In the genomic region with DNA sequence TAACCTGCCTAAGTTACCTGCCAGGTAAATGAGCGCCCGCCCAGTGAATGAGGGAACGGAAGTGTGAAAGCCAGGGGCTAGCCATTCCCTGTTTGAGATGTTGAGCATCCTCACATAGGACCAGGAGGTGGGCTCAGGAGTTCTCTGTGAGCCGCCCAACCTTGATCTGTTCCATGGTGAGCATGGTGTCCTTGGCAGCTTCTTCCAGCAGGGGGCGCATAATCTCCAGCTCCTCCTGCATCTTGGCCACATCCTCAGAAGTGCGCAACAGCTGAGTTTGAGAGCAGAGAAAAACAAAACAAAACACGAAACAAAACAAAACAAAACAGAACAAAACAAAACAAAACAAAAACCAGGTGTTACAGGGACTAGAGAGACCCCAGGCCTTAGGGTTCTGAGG, we compare ENCODE assay signal across 8 mouse cellular contexts. TPM values are rescaled to one million over a fixed set of nuclear protein-coding genes. Genes with fewer than 3 reads are reported as not detected.
DNase-seq lines count a peak whose midpoint lies in the region; ATAC-seq and TF ChIP-seq lines count a peak whose summit lies in the region.

No protein-coding gene starts in this region.

- peaks cover 15% of the 10 kb centered on the region for H3K4me1 ChIP-seq in liver, embryonic 12.5 days
- peaks cover 19% of the 10 kb centered on the region for H3K4me1 ChIP-seq in forebrain, embryonic 14.5 days (ENCODE audit: control insufficient read depth, insufficient read depth, low read length)
- no peaks in the 10 kb centered on the region for H3K4me1 ChIP-seq in liver, adult 2 months (ENCODE audit: control insufficient read depth, insufficient read depth, low read length)

- peak; percentile 96 for TF ChIP-seq CTCF in liver, adult 2 months (IDR thresholded peaks at IDR 0.05; ENCODE audit: low read depth, low read length)

- no peak overlapping the region for H3K27ac ChIP-seq in liver, embryonic 12.5 days
- H3K27ac ChIP-seq in forebrain, embryonic 14.5 days (ENCODE audit: low read depth, low read length): no peak overlapping the region
- no peak overlapping the region for H3K27ac ChIP-seq in liver, adult 2 months (replicated peaks; ENCODE audit: insufficient read depth, low read depth, low read length)

- H3K4me2 ChIP-seq in liver, embryonic 12.5 days: no peak overlapping the region
- H3K4me2 ChIP-seq in forebrain, embryonic 14.5 days (ENCODE audit: low read length): no peak overlapping the region

- H3K36me3 ChIP-seq in liver, embryonic 12.5 days: no peaks in the 10 kb centered on the region
- H3K36me3 ChIP-seq in forebrain, embryonic 14.5 days (ENCODE audit: control insufficient read depth, insufficient read depth, low read length): no peaks in the 10 kb centered on the region
- H3K36me3 ChIP-seq in liver, adult 2 months (ENCODE audit: control insufficient read depth, insufficient read depth, low read length): no peaks in the 10 kb centered on the region

- no peak overlapping the region for H3K4me3 ChIP-seq in liver, embryonic 12.5 days
- no peak overlapping the region for H3K4me3 ChIP-seq in forebrain, embryonic 14.5 days (ENCODE audit: low read depth, low read length)
- no peak overlapping the region for H3K4me3 ChIP-seq in liver, adult 2 months (ENCODE audit: insufficient read depth, low read depth, low read length)

- H3K9me3 ChIP-seq in liver, embryonic 12.5 days (replicated peaks): no peaks in the 10 kb centered on the region
- no peaks in the 10 kb centered on the region for H3K9me3 ChIP-seq in forebrain, embryonic 14.5 days (replicated peaks; ENCODE audit: control insufficient read depth, low read length)

- H3K79me2 ChIP-seq in liver, adult 2 months (ENCODE audit: control insufficient read depth, insufficient read depth, low read length): no peaks in the 10 kb centered on the region

- TF ChIP-seq POLR2A in liver, adult 2 months (IDR thresholded peaks at IDR 0.05; ENCODE audit: extremely low read depth, insufficient read depth, low read length): no peak

- ATAC-seq in liver, embryonic 12.5 days: no peak
- peak; percentile 38; the same call in 1 of the 2 replicates for ATAC-seq in forebrain, embryonic 14.5 days

- WGBS in liver, embryonic 12.5 days (ENCODE audit: insufficient replicate concordance): 18% methylated on average over 7 of the region's 7 CpGs
- WGBS in forebrain, embryonic 14.5 days: 26% methylated on average over 7 of the region's 7 CpGs
- WGBS in liver, adult 2 months: 31% methylated on average over 7 of the region's 7 CpGs

- no peak overlapping the region for H3K9ac ChIP-seq in liver, embryonic 12.5 days
- H3K9ac ChIP-seq in forebrain, embryonic 14.5 days (ENCODE audit: low read length): no peak overlapping the region
- no peak overlapping the region for H3K9ac ChIP-seq in liver, adult 2 months (ENCODE audit: low read depth, low read length)

- peaks cover 40% of the 10 kb centered on the region for H3K27me3 ChIP-seq in liver, embryonic 12.5 days (replicated peaks)
- no peaks in the 10 kb centered on the region for H3K27me3 ChIP-seq in forebrain, embryonic 14.5 days (replicated peaks; ENCODE audit: control insufficient read depth, insufficient read depth, low read length)
- H3K27me3 ChIP-seq in liver, adult 2 months (ENCODE audit: control insufficient read depth, insufficient read depth, low read length): no peaks in the 10 kb centered on the region

- DNase-seq in liver: peak; percentile 79
- peak; percentile 74 for DNase-seq in c-Kit-positive CD71-negative TER-119-negative erythroid progenitor cells, embryonic 14.5 days (ENCODE audit: low read depth)
- peak; percentile 75 for DNase-seq in forebrain, embryonic 14.5 days (ENCODE audit: low spot score)
- peak; percentile 42 to 82 for DNase-seq in kidney, adult 8-10 months
- peak; percentile 33 for DNase-seq in liver, adult 2 months (ENCODE audit: extremely low read depth, low read depth, low spot score)
- peak; percentile 26 for DNase-seq in ovary, adult 18-20 months (ENCODE audit: low spot score)
- peak; percentile 25 to 31 for DNase-seq in thymus, adult 18-20 months

RNA-seq across cellular contexts. Expression of a gene that starts 20.9 kb away (rescaled TPM):
- 53.8 and 54.4 TPM in 2 replicates for polyA plus RNA-seq in liver, embryonic 12.5 days (2016; fragmentation: Nextera tagmentation; extraction: Ambion mirVana)
- polyA plus RNA-seq in forebrain, embryonic 14.5 days (2014; fragmentation: Nextera tagmentation; extraction: Ambion mirVana): 93.9 and 105 TPM in 2 replicates
- total RNA-seq in liver, adult 2 months (2014; rRNA removed): 16.1 and 16.4 TPM in 2 replicates
- polyA plus RNA-seq in liver, adult 2 months (2012; rRNA removed): 24.5 and 26.7 TPM in 2 replicates

RNA-seq across cellular contexts. Expression of a gene that starts 21.0 kb away (rescaled TPM):
- polyA plus RNA-seq in liver, embryonic 12.5 days (2016; fragmentation: Nextera tagmentation; extraction: Ambion mirVana): 9.9 and 10.0 TPM in 2 replicates
- polyA plus RNA-seq in forebrain, embryonic 14.5 days (2014; fragmentation: Nextera tagmentation; extraction: Ambion mirVana): 11.6 and 13.2 TPM in 2 replicates
- total RNA-seq in liver, adult 2 months (2014; rRNA removed): 6.9 and 9.0 TPM in 2 replicates
- 4.4 and 4.5 TPM in 2 replicates for polyA plus RNA-seq in liver, adult 2 months (2012; rRNA removed)

RNA-seq across cellular contexts. Expression of a gene that starts 51.5 kb away (rescaled TPM):
- polyA plus RNA-seq in liver, embryonic 12.5 days (2016; fragmentation: Nextera tagmentation; extraction: Ambion mirVana): 0.48 and 0.57 TPM in 2 replicates
- 3.8 and 4.2 TPM in 2 replicates for polyA plus RNA-seq in forebrain, embryonic 14.5 days (2014; fragmentation: Nextera tagmentation; extraction: Ambion mirVana)
- under 0.01 and 0.07 TPM in 2 replicates for total RNA-seq in liver, adult 2 months (2014; rRNA removed)
- polyA plus RNA-seq in liver, adult 2 months (2012; rRNA removed): 0.01 and 0.04 TPM in 2 replicates

RNA-seq across cellular contexts. Expression of a gene that starts 54.5 kb away (rescaled TPM):
- 0.04 and 0.18 TPM in 2 replicates for polyA plus RNA-seq in liver, embryonic 12.5 days (2016; fragmentation: Nextera tagmentation; extraction: Ambion mirVana)
- 0.23 and 0.25 TPM in 2 replicates for polyA plus RNA-seq in forebrain, embryonic 14.5 days (2014; fragmentation: Nextera tagmentation; extraction: Ambion mirVana)
- total RNA-seq in liver, adult 2 months (2014; rRNA removed): under 0.01 and 0.27 TPM in 2 replicates
- 0.05 and 0.19 TPM in 2 replicates for polyA plus RNA-seq in liver, adult 2 months (2012; rRNA removed)

RNA-seq across cellular contexts. Expression of a gene that starts 55.4 kb away (rescaled TPM):
- polyA plus RNA-seq in liver, embryonic 12.5 days (2016; fragmentation: Nextera tagmentation; extraction: Ambion mirVana): 145 and 151 TPM in 2 replicates
- 217 and 277 TPM in 2 replicates for polyA plus RNA-seq in forebrain, embryonic 14.5 days (2014; fragmentation: Nextera tagmentation; extraction: Ambion mirVana)
- 66.7 and 83.0 TPM in 2 replicates for total RNA-seq in liver, adult 2 months (2014; rRNA removed)
- polyA plus RNA-seq in liver, adult 2 months (2012; rRNA removed): 107 and 152 TPM in 2 replicates

Comparison
In these comparisons a context has a peak if more than half of its experiments do, and no peak if none do; other contexts are left out.
1. DNase-seq: peak in every context shown above with its lines; median percentile 79 in liver; 75 in forebrain, embryonic 14.5 days; 74 in c-Kit-positive CD71-negative TER-119-negative erythroid progenitor cells, embryonic 14.5 days; 62 in kidney, adult 8-10 months; 33 in liver, adult 2 months; 28 in thymus, adult 18-20 months; 26 in ovary, adult 18-20 months.